In the genomic region with DNA sequence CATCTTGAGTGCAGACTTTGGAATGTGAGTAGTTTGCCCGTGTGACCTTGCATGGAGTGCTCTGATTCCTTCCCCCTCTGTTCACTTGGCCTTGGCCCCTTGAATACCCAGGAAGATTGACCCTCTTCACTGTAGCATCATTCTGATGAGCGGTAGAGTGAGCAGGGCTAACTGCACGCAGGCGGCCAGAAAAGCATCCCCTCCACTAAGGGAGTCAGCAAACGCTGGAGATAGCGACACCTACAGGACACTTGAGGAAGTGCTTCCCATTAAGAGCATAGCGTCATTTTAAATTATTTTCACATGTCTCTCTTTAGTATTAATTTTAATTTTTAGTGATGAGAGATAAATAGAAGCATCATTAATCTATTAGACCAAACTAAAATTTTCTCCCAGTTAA, we compare ENCODE assay signal across 8 mouse cellular contexts. TPM values are rescaled to one million over a fixed set of nuclear protein-coding genes. Genes with fewer than 3 reads are reported as not detected.
A peak's percentile ranks its signal among the peaks of the same experiment; 100 is the strongest.
DNase-seq lines count a peak whose midpoint lies in the region; ATAC-seq and TF ChIP-seq lines count a peak whose summit lies in the region.
"Had no signal": no experiment of that assay in that cellular context is flagged by ENCODE, and none has a peak within 500 bp of the region (broad histone marks: within the 10 kb centered on the region; RNA-seq: fewer than 3 reads in every experiment).

No protein-coding gene starts in this region.

- H3K4me3 ChIP-seq in liver, adult 2 months (ENCODE audit: insufficient read depth, low read depth, low read length), result no peak overlapping the region; the same call in 1 of the 2 replicates
- no peak overlapping the region for H3K4me3 ChIP-seq in liver, embryonic 12.5 days
- no peak overlapping the region for H3K4me3 ChIP-seq in hindbrain, postnatal 0 days (ENCODE audit: low read length)
- H3K4me3 ChIP-seq in midbrain, embryonic 13.5 days (replicated peaks), result no peak overlapping the region
- H3K4me3 ChIP-seq: neural tube, embryonic 12.5 days had no signal

- ATAC-seq in liver, embryonic 12.5 days, result no peak
- ATAC-seq in hindbrain, postnatal 0 days, result 0 out of 2 replicates have a peak, but pooled peaks have one; percentile 51
- ATAC-seq in midbrain, embryonic 13.5 days, result peak; percentile 80

- TF ChIP-seq CTCF in liver, adult 2 months (IDR thresholded peaks at IDR 0.05; ENCODE audit: low read depth, low read length), result peak; percentile 83
- TF ChIP-seq CTCF in hindbrain, postnatal 0 days (IDR thresholded peaks at IDR 0.05; ENCODE audit: low read depth), result peak; percentile 92

- no peaks in the 10 kb centered on the region for H3K79me2 ChIP-seq in liver, adult 2 months (ENCODE audit: control insufficient read depth, insufficient read depth, low read length)

- no peaks in the 10 kb centered on the region for H3K36me3 ChIP-seq in liver, adult 2 months (ENCODE audit: control insufficient read depth, insufficient read depth, low read length)
- no peaks in the 10 kb centered on the region for H3K36me3 ChIP-seq in liver, embryonic 12.5 days
- H3K36me3 ChIP-seq in hindbrain, postnatal 0 days (ENCODE audit: insufficient read depth, low read length), result 0 out of 2 replicates have a peak, but pooled peaks cover 4% of the 10 kb centered on the region
- 0 out of 2 replicates have a peak, but pooled peaks cover 7% of the 10 kb centered on the region for H3K36me3 ChIP-seq in midbrain, embryonic 13.5 days
- H3K36me3 ChIP-seq: neural tube, embryonic 12.5 days had no signal

- H3K27me3 ChIP-seq in liver, adult 2 months (ENCODE audit: control insufficient read depth, insufficient read depth, low read length), result no peaks in the 10 kb centered on the region
- H3K27me3 ChIP-seq in liver, embryonic 12.5 days (replicated peaks), result no peaks in the 10 kb centered on the region
- H3K27me3 ChIP-seq in hindbrain, postnatal 0 days (ENCODE audit: insufficient read depth, low read length), result no peaks in the 10 kb centered on the region
- H3K27me3 ChIP-seq in midbrain, embryonic 13.5 days, result no peaks in the 10 kb centered on the region
- H3K27me3 ChIP-seq: neural tube, embryonic 12.5 days had no signal

- peak; percentile 18 for DNase-seq in liver, adult 2 months (ENCODE audit: extremely low read depth, low read depth, low spot score)
- DNase-seq in R1 (ENCODE audit: low read depth, low spot score), result peak; percentile 43
- DNase-seq in cerebellum, postnatal 36 days, result peak; percentile 32 to 38
- peak; percentile 76 for DNase-seq in hindbrain, postnatal 0 days (ENCODE audit: low spot score)
- peak; percentile 18 to 19 for DNase-seq in thymus, postnatal 36 days

- H3K4me1 ChIP-seq in liver, adult 2 months (ENCODE audit: control insufficient read depth, insufficient read depth, low read length), result no peaks in the 10 kb centered on the region
- no peaks in the 10 kb centered on the region for H3K4me1 ChIP-seq in liver, embryonic 12.5 days
- no peaks in the 10 kb centered on the region for H3K4me1 ChIP-seq in hindbrain, postnatal 0 days (ENCODE audit: insufficient read depth, low read length)
- no peaks in the 10 kb centered on the region for H3K4me1 ChIP-seq in midbrain, embryonic 13.5 days (replicated peaks)
- H3K4me1 ChIP-seq: neural tube, embryonic 12.5 days had no signal

- H3K27ac ChIP-seq in liver, adult 2 months (replicated peaks; ENCODE audit: insufficient read depth, low read depth, low read length), result no peak overlapping the region
- H3K27ac ChIP-seq in liver, embryonic 12.5 days, result no peak overlapping the region
- H3K27ac ChIP-seq in hindbrain, postnatal 0 days, result no peak overlapping the region
- H3K27ac ChIP-seq in midbrain, embryonic 13.5 days, result no peak overlapping the region
- H3K27ac ChIP-seq: neural tube, embryonic 12.5 days had no signal

- 28% methylated on average over 7 of the region's 7 CpGs for WGBS in liver, adult 2 months
- WGBS in liver, embryonic 12.5 days (ENCODE audit: insufficient replicate concordance), result 20% methylated on average over 7 of the region's 7 CpGs
- WGBS in hindbrain, postnatal 0 days, result 25% methylated on average over 7 of the region's 7 CpGs
- 20% methylated on average over 7 of the region's 7 CpGs for WGBS in midbrain, embryonic 13.5 days

- H3K9me3 ChIP-seq in liver, embryonic 12.5 days (replicated peaks), result no peaks in the 10 kb centered on the region
- no peaks in the 10 kb centered on the region for H3K9me3 ChIP-seq in hindbrain, postnatal 0 days (ENCODE audit: low read length)
- H3K9me3 ChIP-seq in midbrain, embryonic 13.5 days, result no peaks in the 10 kb centered on the region
- H3K9me3 ChIP-seq: neural tube, embryonic 12.5 days had no signal

- H3K4me2 ChIP-seq in liver, embryonic 12.5 days, result no peak overlapping the region
- H3K4me2 ChIP-seq in hindbrain, postnatal 0 days (ENCODE audit: low read depth, low read length), result no peak overlapping the region
- H3K4me2 ChIP-seq in midbrain, embryonic 13.5 days (replicated peaks), result no peak overlapping the region
- H3K4me2 ChIP-seq: neural tube, embryonic 12.5 days had no signal

- TF ChIP-seq POLR2A in liver, adult 2 months (IDR thresholded peaks at IDR 0.05; ENCODE audit: extremely low read depth, insufficient read depth, low read length), result no peak

- no peak overlapping the region for H3K9ac ChIP-seq in liver, adult 2 months (ENCODE audit: low read depth, low read length)
- H3K9ac ChIP-seq in liver, embryonic 12.5 days, result no peak overlapping the region
- H3K9ac ChIP-seq in hindbrain, postnatal 0 days (replicated peaks; ENCODE audit: low read length), result no peak overlapping the region
- no peak overlapping the region for H3K9ac ChIP-seq in midbrain, embryonic 13.5 days (replicated peaks)
- H3K9ac ChIP-seq: neural tube, embryonic 12.5 days had no signal

RNA-seq across cellular contexts. Expression of gene Wdr19, which starts 13.8 kb away (rescaled TPM):
- total RNA-seq in liver, adult 2 months (2014; rRNA removed), result 2.1 and 2.8 TPM in 2 replicates
- polyA plus RNA-seq in liver, adult 2 months (2012; rRNA removed), result 0.57 and 1.0 TPM in 2 replicates
- 1.3 and 2.0 TPM in 2 replicates for polyA plus RNA-seq in liver, embryonic 12.5 days (2016; fragmentation: Nextera tagmentation; extraction: Ambion mirVana)
- total RNA-seq in hindbrain, postnatal 0 days (2014; rRNA removed), result 11.1 and 12.9 TPM in 2 replicates
- polyA plus RNA-seq in hindbrain, postnatal 0 days (2015; fragmentation: Nextera tagmentation; extraction: Ambion mirVana), result 8.1 and 9.6 TPM in 2 replicates
- 13.4 and 13.8 TPM in 2 replicates for polyA plus RNA-seq in midbrain, embryonic 13.5 days (2015; fragmentation: Nextera tagmentation; extraction: Ambion mirVana)

Comparison
In these comparisons a context has a peak if more than half of its experiments do, and no peak if none do; other contexts are left out.
1. DNase-seq: peak in every context shown above with its lines; median percentile 76 in hindbrain, postnatal 0 days; 43 in R1; 35 in cerebellum, postnatal 36 days; 18 in thymus, postnatal 36 days; 18 in liver, adult 2 months.